Mouse (Mus musculus) CD4-positive, CD25-positive, alpha-beta regulatory T cell, adult 2 months (primary cell): ENCODE results near the gene Tulp2.
"Not testable (repeated sequence)": the region's sequence is repeated elsewhere in the genome, so short reads cannot be mapped to it uniquely, and the experiment has no call there.

ENCODE experiments used
- DNase-seq: peaks from one replicate; pipeline ENCODE4 v3.0.0-alpha.2; 2012; ENCODE audit warnings: low read depth, low spot score

Gene Tulp2

DNA sequence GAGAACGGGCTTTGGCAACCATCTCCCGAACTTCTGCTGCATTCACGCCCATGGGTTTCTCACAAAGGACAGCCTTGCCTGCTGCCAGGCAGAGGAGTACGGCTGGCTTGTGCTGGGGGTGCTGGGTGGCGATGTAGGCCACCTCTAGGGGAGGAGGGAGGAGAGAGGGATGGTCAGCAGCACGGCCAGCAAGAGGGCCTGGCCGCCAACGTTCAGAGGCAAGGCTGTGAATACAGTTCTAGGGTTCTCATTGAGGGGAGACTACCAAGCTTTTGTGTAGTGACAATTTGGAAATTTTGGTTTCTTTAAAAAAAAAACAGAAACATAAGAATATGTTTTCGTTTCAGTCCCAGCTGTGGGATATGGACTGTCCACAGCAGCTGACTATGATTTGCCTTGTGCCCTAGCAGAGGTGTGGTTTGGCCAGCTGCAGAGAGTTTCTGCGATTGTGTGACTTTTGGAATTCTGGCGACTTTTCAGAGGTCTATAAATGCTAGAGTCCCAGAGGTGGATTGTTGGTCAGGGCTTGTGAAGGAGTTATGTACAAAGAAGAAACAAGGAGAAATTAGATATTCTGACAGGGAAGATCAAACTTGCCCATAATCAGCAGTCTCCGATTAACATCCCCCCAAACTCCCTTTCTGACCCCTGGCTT lies 5.2 kb downstream of the Tulp2 start, which contains the start of gene Gm45808:
Gene Gm45808, minus strand, starts transcription at position 51 of the 655 bp plus-strand sequence.
- no peak for DNase-seq

DNA sequence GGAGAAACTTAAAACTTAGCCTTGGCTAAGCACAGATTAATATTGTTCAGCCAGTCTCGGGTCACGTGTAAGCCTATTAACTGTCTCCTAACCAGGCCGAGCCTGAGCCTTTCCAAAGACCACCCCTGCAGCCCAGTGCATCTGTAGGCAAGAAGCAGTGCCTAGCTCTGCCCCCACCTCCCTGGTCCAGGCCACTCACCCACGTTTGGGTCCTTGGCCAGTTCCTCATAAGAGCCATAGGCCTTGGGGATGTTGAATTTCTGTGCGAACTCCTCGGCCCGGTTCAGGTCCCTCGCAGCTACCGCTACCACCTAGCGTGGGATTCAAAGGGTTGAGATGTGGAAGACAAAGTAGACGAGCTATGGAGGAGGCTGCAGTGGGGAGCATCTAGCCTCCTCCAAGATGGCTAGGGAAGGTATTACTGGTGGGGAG lies 6.2 kb downstream of the Tulp2 start:
- DNase-seq, result no peak

DNA sequence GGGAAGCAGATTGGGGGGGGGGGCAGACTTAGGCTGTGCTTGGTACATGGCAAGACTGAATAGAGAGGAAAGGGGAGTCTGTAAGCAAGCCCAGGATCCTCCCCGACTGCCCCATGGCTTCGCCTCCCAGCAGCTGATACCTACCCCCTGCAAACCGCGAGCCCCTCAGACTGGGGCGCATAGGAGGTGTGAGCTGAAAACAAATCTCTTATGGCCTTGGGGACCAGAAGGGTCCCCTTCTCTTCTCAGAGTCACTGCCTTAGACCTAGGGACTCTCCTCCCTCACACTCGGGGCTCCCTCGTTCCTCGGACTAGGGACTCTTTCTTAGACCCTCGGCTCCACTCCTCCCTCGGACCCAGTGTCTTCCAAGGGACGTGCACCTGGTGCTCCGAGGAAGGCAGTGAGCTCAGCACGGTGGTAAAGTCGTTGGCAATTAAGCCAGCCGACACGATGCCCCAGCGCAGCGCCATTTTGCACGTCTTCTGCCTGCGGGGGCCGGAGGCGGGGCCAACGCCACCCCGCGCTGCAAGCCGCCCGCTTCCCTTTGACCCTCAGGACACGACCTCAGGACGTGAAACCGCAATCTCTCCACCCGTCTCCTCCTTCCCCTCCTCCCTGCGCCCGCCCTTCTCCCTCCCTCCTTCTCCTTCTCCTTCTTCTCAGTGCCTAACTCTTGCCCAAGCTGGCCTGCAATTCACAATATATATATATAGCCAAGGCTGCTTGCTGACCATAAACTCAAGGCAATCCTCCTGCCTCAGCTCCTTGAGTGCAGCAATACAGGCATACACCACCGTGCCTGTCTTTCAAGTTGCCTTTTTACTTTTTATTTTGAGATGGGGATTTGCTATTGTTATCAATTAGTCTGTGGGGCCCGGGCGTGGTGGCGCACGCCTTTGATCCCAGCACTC lies 6.9 kb downstream of the Tulp2 start, which contains the start of gene Dhdh:
Gene Dhdh, minus strand, starts transcription at position 513 of the 912 bp plus-strand sequence.
- DNase-seq, result peak; percentile 57

DNA sequence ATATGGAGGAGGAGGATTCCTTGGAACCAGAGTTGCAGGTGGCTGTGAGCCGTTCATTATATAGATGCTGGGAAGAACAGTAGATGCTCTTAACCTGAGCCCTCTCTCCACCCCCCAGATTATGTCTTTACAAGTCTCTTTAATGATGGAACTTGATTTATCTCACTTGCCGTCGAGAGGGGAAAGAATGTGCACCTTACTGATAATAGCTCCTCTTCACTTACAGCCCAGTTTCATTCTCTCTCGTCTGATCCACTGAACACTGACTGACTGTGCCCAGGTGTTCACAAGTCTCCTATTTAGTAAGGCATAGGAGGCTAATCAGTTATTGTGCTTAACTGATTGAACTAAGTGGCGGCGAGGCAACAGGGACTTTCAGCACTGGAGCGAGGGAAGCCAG lies 7.9 kb downstream of the Tulp2 start:
- DNase-seq, result no peak

DNA sequence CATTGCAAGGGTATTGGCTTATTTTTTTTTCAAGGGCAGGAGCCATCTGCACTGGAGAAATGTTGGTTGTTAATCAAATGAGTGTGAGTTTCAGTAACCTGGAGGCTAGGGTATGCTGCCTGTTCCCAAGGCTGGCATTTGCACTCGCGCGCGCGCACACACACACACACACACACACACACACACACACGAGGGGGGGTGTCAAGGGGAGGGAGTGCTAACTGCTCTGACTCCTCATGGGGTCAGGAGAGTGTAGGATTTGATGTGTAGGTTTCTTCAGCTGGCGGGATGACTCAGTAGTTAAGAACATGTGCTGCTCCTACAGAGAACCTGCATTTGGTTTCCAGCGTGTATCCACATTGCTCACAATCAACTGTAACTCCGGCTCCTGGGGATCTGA lies 9.1 kb downstream of the Tulp2 start:
- DNase-seq, result no peak

DNA sequence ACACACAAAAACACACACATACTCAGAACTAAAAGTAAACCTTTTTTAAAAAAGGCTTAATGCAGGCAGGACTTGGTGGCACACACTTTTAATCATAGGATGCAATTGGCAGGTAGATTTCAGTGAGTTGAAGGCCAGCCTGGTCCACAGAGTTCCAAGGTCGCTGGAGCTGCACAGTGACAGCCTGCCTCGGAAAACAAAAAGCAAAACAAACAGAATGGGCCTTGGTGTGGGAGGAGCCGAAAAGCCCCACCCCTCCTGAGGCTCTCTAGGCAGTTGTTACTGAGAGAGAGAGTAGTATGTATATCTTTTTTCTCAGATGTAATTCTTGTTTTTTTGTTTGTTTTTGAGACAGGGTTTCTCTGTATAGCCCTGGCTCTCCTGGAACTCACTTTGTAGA lies 9.6 kb downstream of the Tulp2 start:
- DNase-seq, result no peak

DNA sequence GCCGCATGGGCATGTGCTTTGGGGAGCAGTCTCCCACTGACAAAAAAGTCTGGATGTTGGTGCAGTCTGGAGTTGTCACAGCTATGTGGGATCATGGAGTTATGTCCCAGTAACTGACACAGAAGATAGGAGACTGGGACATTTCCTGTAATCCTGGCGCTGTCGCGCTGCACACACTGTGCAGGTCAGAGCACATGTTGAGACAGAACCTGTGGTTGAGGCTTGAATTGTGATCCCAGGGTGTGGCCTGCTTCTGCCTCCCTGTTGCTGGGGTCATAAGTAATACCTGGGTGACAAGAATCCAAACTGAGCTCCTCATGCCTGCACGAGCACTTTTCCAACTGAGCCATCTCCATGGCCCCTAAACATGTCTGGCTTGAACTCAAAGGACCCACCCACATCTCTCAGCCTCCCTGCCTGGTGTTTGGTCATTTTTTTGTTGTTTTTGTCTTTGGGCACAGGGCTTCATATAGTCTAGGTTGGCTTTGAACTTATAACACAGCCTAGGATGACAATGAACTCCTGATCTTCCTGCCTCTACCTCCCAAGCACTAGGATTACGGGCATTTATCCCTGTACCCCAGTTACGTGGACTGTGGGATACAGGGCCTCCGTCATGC lies 10.7 kb downstream of the Tulp2 start:
- DNase-seq, result no peak

DNA sequence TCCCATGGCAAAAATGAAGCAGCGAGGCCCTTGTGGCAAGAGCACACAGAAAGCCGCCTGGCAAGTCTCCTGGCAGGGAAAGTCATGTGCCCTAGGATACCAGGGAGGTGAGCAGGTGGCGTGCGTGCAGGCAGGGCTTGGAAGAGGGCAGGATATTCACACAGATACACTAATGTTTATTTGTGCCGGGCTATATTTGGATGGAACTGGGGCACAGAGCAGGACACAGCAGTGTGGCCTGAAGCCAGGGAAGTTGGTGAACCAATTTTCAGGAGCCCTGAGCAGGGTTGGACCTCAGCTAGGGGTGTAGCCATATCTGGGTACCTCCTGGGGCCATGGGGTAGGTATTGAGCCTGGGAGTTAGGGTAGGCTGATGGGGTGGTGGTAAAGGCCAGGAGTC lies 11.3 kb downstream of the Tulp2 start:
- DNase-seq, result no peak

DNA sequence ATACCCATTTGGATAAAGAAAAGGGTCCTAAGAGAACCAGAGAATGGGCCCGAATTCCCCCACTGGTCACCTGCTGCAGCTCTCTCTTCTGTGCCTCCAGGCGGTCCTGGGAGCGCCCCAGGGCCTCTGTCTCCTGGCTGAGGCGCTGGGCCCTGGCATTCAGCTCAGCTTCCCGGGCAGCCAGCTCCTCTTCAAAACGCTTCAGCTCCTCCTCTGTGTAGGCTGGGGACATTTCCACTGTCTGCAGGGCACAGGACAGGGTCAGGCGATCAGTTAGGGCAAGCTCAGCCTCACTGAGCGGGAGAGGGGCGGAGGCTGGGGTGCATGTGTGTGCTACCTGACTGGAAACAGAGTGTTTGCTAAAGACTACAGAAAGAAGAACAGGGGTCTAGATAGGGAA lies 12.9 kb downstream of the Tulp2 start:
- no peak for DNase-seq

DNA sequence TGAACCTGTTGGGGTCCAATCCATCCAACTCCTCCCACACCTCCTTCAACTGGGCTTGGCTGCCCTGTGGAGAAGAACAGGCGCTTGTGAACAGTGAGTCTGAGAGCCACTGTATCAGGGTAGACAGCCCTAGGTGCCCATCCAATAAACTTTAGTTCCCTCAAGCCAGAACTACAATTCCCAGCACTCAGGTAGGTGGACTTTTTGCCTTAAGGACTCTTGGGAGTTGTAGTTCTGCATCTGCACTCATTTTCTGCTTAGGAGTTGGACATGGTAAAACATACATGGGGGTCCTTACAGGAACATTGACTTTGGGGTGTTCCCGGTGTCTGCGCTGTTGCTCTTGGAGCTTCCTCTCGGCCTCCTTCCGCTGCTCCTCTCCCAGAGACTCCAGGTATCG lies 16.8 kb downstream of the Tulp2 start:
- DNase-seq, result no peak

DNA sequence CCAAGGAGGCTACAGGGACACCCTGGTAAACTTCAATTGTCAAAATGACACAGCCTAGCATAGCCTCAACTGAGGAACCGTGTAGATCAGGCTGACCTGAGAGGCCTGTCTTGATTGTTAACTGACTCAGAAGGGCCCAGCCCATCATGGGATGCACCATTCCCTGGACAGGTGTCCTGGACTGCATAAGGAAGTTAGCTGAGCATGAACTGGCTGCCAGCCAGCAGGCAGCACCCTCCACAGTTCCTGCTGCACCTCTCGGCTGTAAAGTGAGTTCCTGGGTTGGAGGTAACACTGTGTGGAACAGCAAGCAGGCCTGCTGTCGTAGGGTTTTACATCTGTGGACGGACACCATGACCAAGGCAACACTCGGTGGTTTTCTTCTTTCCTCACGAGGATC lies 25.9 kb downstream of the Tulp2 start:
- no peak for DNase-seq

DNA sequence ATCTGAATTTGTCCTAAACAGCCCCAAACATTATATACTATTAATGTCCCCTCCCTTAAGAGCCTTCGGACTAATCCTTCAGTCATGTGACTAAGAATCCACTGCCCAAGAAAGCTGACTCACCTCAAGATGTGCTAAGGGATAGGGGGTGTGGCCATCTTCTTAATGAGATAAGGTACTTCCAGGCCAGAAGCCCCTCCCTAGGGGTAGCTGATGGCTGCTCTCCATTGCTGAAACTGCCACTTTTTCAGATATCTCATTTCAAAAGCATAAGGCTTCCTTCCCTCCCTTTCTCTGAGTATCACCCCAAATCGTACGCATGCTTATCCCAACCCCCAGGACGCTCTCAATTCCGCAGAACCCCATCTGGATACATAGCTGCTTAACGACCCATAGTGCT lies 26.9 kb downstream of the Tulp2 start:
- no peak for DNase-seq

DNA sequence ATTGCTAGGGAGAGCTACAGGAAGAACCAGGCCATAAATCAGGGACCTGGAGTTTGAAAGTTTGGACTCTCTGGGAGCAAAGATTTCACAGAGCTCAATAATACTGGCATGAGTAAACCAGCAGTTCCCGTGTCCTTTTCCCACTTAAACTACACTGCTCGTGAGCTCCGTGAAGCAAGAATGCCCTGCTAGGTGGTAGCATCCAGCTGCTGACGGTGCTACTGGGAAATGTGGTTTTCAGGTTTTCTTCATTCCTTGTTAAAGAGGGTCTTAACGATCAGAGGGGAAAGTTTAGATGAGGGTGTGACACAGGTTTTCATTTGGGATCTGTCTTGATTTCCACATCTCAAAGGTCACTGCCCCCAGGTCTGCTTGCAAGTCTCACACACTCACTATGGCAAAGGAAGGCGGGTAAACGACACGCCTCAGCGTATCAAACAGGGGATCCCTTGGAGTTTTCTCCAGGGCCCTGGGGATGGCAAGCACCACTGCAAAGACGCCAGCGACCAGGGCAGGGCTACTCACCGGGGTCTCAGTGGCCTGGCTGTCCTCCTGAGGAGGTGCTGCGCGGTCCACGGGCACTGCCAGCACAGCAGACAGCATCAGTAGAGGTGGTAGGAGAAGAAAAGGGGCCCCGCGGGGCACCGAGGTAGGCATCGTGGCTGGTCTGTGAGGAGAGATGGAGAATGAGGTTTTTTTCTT lies 27.7 kb downstream of the Tulp2 start:
- no peak for DNase-seq

DNA sequence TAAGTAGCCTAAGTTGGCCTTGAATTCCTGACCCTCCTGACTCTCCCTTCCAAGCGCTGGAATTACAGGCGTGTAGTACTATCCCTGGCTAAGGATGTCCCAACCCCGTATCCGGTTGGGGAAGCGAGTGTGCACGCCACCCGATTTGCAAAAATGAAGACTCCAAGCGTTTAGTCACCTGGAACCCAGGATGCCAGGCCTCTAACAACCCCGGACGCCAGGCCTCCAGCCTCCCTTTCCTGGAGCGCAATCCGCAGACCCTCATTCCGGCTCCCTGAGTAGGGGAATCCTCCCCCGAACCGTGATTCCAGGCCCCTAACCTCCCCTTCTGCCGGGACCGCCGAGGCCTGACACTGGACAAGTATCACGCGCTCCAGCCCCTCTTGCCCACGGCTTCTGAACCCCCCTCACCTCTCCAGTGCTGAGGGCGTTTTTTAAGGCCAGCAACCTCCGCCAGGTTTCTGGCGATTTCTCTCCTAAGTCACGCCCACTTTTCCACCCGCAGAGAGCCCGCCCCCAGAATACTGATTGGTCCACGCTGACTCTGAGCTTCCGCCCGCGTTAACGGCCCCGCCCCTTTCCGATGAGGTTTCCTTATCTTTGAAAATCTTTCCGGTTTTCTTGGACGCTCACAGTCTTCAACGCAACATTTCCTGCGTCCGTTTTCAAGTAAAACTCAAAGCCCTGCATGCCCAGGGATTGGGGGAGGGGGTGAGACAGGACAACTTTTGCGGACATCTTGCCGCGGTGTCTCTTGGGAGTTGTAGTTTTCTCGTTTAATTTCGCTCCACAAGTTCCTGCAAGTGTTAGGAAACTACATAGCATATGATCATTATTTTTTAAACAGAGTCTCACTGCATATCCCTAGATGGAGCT lies 28.5 kb downstream of the Tulp2 start, which contains the start of gene Nucb1:
Gene Nucb1, minus strand, starts transcription at position 495 of the 876 bp plus-strand sequence.
- DNase-seq, result peak; percentile 93

DNA sequence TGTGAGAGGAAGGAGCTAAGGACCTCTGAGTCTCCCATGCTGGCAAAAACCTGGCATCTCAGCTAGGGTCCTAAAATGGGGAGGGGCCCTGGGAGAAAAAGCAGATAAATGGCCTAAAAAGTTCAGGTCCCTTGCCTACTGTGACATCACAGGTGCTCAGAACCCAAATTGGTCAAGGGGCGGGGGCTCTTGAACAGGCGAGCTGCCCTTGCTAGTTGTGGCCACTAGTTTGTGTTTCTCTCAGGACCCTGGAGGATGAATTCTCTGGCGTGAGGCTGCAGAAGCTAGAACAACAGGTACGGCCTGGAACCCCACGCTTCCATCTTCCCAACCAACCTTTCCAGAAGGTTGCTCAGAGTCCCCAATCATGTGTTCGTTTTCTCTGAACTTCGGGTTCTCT lies 32.7 kb downstream of the Tulp2 start:
- DNase-seq, result no peak

DNA sequence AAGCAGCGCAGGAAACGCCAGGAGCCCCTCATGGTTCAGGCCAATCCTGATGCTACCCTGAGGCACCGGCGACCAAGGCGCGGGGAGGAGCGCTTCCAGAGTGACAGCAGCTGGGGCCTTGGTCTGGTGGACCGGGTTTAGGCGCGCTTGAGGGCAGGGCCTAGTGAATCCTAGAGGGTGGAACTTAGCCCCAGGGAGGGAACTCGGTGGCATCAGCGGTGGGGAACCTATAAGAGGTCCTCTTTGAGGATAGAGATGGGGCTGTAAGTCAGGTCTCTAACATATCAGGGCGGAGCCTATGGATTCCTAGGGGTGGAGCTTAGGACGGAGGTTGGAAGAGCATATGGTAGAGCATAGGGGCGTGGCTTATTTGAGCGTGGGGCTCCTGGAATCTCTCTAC lies 33.8 kb downstream of the Tulp2 start:
- no peak for DNase-seq

DNA sequence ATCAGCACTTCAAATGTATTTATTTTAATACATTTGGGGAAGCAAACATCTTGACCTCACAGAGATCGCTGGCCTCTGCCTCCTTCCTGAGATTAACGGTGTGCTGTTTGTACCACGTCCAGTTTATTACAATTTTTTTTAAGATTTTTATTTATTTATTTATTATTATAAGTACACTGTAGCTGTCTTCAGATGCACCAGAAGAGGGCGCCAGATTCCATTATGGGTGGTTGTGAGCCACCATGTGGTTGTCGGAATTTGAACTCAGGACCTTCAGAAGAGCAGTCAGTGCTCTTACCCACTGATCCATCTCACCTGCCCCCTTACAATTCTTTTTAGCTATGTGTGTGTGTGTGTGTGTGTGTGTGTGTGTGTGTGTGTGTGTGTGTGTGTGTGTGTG lies 35.2 kb downstream of the Tulp2 start:
- DNase-seq, result not testable (repeated sequence)

DNA sequence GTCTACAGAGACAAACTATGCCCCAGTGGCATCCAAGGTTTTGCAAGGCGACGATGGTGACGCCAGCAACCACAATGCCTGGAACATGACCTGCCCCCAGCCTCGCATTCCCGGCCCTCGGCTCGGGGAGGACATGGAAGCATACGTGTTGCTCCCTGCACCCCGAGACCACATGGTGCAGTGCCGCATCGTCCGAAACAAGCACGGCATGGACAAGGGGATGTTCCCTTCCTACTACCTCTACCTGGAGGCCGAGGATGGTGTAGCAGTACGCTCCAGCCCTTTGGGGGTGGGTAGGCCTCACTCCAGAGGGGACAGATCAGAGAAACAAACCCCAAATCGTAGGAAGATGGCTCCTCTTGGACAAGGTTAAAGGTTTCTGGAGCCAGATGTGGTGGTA lies 36.9 kb downstream of the Tulp2 start:
- DNase-seq, result no peak

DNA sequence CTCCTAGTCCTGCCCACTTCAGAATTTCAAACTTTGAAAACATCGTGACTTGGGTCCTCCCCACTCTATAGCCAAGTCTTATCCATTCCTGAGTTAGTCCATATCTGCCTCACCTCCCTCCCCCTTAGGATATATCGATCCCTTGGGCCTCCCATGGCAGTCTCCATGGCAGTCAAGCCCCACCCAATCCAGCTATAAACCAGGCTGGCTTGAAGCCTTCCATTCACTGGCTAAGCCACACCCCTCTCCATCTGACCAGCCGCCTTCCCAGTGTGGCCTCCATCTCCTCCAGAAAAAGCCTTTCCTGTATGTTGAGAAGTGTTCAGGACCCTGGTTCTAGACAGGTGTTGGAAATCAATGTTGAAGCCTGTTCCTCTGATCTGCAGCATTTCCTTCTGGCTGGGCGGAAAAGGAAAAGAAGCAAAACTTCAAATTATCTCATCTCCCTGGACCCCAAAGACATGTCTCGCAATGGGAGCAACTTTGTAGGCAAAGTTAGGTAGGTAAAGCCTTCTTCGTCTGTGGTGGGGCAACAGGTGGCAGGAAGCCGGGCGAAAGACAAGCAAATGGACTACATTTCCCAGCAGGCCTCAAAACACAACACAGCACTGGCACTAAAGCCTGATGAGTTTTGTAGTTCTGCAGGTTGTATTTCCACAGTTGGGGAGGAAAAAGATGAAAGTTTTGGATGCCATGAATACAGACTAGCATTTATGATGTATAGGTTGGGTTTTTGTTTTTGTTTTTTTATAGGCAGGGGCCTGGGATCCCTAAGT lies 37.9 kb downstream of the Tulp2 start:
- DNase-seq, result peak; percentile 36

DNA sequence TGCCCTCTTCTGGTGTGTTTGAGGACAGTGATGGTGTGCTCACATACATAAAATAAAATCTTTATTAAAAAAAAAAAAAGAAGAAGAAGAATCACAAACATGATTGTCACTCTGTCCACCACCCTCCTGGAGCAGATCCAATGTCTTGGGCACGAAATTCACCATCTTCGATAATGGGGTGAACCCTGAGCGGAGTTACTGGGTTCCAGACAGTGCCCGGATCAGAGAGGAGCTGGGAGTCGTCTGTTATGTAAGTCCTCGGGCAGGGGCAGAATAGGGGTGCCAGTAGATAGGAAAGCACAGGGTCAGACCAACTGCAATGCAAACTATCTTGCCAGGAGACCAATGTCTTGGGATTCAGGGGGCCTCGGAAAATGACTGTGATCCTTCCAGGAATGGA lies 38.9 kb downstream of the Tulp2 start:
- no peak for DNase-seq
